Mouse (Mus musculus) embryonic fibroblast, embryonic 13.5 days (primary cell): ENCODE measurements at regions not wholly inside any gene's neighbourhood (a gene's known extent, or its start where the extent isn't known, plus 50 kb on each side); places are given as distances from the start of the nearest gene placed in this dataset.

Source experiments
- CTCF ChIP-seq: IDR thresholded peaks from 2 replicates; pipeline ENCODE4 v1.5.1; 2011; ENCODE audit warnings: mild to moderate bottlenecking, control low read depth, low read length, moderate library complexity, borderline replicate concordance; ENCODE audit not compliant: insufficient read depth
- POLR2A ChIP-seq: IDR thresholded peaks from 2 replicates; pipeline ENCODE4 v1.6.1; 2011; ENCODE audit warnings: low read depth, mild to moderate bottlenecking, control low read depth, low read length, moderate library complexity

GRCm38 (mm10) chr2:173350405-173350804 is 74.1 kb upstream of the Pmepa1 start:
- TF ChIP-seq POLR2A (no peak), CTCF (no peak)
